Mouse (Mus musculus) urinary bladder, postnatal 14 days (tissue): ENCODE measurements around the gene Acbd3.

Experiments used
- DNase-seq: peaks from one replicate; pipeline ENCODE4 v3.0.0; 2021; ENCODE audit warnings: low spot score

Gene Acbd3

GRCm38 (mm10) chr1:180782906-180783579, 57.2 kb downstream of the Acbd3 start:
- DNase-seq = no peak

- DNase-seq = no peak
Measured at GRCm38 (mm10) chr1:180783580-180783928, 57.7 kb downstream of the Acbd3 start.

GRCm38 (mm10) chr1:180791821-180792480, 66.1 kb downstream of the Acbd3 start:
- no peak for DNase-seq

- DNase-seq = no peak
Measured at GRCm38 (mm10) chr1:180792814-180793213, 67.0 kb downstream of the Acbd3 start.

GRCm38 (mm10) chr1:180793445-180794117, 67.7 kb downstream of the Acbd3 start:
- peak; percentile 61 for DNase-seq

GRCm38 (mm10) chr1:180794170-180794569, 68.3 kb downstream of the Acbd3 start:
- peak; percentile 22 for DNase-seq

- no peak for DNase-seq
Measured at GRCm38 (mm10) chr1:180798660-180799059, 72.8 kb downstream of the Acbd3 start.

- no peak for DNase-seq
Measured at GRCm38 (mm10) chr1:180799253-180799652, 73.4 kb downstream of the Acbd3 start.

GRCm38 (mm10) chr1:180800022-180800421, 74.2 kb downstream of the Acbd3 start:
- no peak for DNase-seq

- DNase-seq = no peak
Measured at GRCm38 (mm10) chr1:180800814-180801213, 75.0 kb downstream of the Acbd3 start.

- no peak for DNase-seq
Measured at GRCm38 (mm10) chr1:180801466-180801994, 75.7 kb downstream of the Acbd3 start.
